Mouse (Mus musculus) left cerebral cortex, adult 8-10 months (tissue): ENCODE measurements around the gene Map4k4. TPM values are rescaled to one million over a fixed set of nuclear protein-coding genes. Genes with fewer than 3 reads are reported as not detected.

Source experiments
- DNase-seq, 2 experiments: peaks; one replicate each; pipeline ENCODE4 v3.0.0; 2022; ENCODE audit warnings: low spot score in 2 of 2
- total RNA-seq, 4 experiments: library from RNA; stranded (reverse); gene quantifications; 2 replicates each; pipeline ENCODE4 v1.2.4; 2022

Gene Map4k4
- total RNA-seq, 4 experiments from 2014 or later = 101 to 109 (median 108) TPM

GRCm38 (mm10) chr1:40033315-40033714 is 132.6 kb downstream of the Map4k4 start:
- no peak for DNase-seq

GRCm38 (mm10) chr1:40033743-40034420 is 133.2 kb downstream of the Map4k4 start:
- no peak for DNase-seq

DNA sequence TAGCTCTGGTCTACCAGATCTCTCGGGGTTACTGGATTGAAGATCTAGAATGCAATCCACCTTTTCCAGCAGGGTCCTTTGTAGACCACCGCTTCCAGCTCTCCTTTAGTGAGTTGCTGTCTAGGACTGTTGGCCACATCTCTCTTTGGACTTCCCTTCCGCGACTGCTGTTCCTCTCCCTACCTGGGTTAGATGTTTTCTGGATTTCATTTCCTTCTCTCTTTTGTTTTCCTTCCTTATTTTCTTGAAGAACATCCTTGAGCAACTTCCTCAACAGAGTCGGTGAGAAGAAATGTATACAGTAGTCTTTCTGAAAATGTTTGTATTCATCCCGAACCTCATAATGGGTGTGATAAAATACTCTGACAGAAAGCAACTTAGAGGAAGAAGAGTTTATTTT is 137.1 kb downstream of the Map4k4 start:
- DNase-seq = no peak

GRCm38 (mm10) chr1:40045686-40046085 is 145.0 kb downstream of the Map4k4 start:
- DNase-seq = no peak

DNA sequence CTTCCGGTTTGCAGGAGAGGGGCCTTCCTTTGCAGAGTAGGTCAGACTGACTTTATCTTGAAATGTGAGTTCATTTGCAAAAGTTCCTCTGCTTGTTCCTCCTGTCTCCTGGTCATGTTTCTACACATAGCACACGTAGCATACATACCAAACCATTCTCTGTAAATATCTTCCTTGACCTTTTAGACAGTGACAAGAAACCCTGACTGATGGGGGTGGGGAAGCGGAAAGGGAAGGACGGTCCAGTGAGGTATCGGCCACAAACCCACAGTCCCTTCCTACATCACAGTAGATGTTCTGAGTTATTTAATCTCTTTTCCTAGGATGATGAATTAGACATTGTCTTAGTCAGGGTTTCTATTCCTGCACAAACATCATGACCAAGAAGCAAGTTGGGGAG is 145.9 kb downstream of the Map4k4 start:
- DNase-seq = no peak

GRCm38 (mm10) chr1:40051157-40051556 is 150.4 kb downstream of the Map4k4 start:
- DNase-seq = no peak

- DNase-seq = no peak
Observed at GRCm38 (mm10) chr1:40052156-40052555, 151.4 kb downstream of the Map4k4 start.

GRCm38 (mm10) chr1:40053071-40053470 is 152.4 kb downstream of the Map4k4 start:
- no peak for DNase-seq

DNA sequence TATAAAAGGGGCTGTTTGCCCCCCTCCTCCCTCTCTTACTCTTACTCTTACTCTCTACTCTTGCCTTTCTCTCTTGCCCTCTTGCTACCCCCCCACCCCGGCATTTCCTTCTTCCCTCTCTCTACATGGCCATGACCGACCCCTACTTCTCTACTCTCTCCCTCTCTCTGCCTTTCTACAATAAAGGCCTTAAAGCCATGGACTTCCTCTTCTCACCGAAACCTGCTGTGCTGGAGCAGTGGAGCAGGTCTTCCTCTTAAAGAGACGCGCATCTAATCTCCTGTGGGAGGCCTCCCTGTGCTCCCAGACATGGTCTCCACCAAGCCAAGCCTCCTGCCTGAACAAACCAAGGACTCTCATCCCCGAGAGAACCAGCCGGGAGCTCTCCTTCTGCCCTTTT is 154.3 kb downstream of the Map4k4 start:
- DNase-seq = no peak

- no peak for DNase-seq
Observed at GRCm38 (mm10) chr1:40055963-40056362, 155.2 kb downstream of the Map4k4 start.

- no peak for DNase-seq
Observed at GRCm38 (mm10) chr1:40057351-40057750, 156.6 kb downstream of the Map4k4 start.

DNA sequence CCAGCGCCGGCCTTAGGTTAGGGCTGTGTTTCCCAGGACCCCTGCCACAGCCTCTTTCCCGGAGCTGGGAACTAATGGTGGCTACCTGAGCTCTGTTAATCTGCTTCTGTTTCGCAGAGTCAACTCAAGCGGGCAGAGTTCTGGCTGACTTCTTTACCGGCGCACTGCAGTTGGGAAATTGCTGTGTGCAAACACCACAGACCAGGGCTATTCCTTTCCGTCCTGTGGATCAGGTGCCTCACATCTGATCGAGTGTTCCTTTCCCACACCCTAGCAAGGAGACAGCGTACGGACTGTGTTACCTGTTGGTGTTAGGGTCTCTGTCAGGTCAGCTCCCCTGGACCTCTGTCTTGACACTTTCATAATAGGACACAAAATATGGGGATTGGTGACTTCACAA is 157.3 kb downstream of the Map4k4 start:
- DNase-seq = no peak

DNA sequence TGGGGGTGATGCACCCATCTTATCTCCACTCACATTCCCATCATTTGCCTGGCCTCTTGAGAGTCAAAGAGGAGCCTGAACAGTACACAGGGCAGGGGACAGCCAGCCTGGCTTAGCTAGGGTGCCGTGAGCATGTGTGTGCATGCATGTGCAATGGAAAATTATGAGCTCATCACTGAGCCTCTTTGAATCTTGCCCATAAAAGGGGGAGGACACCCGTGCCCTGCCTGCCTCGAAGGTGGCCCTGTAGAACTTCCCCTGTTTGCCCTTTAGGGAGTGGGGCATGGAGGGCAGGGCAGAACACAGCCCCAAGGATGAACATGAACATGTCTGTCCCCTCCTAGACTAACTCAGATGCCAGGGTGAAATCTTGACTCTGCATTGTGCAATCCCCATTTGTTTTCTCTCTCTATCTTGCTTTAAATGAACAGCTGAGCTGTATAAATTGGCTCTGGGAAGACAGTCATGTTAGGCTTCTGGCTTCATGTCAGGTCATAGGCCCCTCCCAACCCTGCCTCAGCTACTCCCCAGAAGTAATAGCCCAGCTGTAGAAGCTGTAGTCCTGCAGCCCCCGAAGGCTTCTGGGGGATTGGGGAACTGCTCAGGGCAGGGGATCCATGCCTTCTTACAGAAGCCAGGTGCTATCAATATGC is 158.5 kb downstream of the Map4k4 start:
- DNase-seq = no peak

GRCm38 (mm10) chr1:40061359-40061758 is 160.6 kb downstream of the Map4k4 start:
- DNase-seq = no peak

GRCm38 (mm10) chr1:40063409-40063808 is 162.7 kb downstream of the Map4k4 start:
- DNase-seq = no peak

DNA sequence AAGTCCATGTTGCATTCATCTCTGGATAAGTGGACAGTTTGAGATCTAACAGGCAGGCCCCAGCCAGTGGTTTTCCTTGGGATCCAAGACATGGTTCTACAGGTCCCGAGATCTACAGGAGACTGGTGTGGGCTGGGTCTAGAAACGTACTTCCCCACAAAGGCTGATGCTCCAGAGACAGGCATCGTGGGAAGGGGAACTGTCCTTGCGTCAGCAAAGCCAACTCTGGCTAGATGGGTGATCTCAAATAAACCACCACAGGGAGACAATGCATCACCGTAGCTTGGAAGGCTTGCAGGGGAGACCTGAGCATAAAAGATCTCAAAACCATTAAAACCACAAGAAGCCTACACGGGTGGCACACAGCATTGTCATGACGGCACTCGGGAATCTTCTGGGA is 163.8 kb downstream of the Map4k4 start:
- DNase-seq = no peak

GRCm38 (mm10) chr1:40072558-40072957 is 171.8 kb downstream of the Map4k4 start:
- DNase-seq = no peak

DNA sequence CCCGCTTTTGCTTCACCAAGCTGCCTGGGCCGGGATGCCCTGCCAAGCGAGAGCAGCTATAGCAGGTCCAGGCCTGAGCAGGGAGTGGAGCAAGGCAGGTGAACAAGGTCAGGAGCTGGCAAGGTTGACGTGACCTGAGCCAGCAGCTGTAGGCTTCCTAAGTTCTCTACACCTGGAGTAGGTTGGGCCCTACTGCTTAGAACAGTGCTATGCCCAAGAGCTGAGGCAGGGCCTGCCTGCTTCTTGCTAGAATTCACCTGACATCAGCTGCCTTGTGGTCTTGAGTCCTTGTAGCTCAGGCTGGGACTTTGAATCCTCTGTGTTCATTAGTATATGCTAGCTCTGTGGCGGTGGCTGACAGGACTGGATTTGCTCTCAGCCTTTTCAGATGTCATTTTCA is 173.1 kb downstream of the Map4k4 start, which contains the start of gene Il1r2:
Gene Il1r2 (plus strand): TSS at position 301 of the 400 bp plus-strand sequence.
- no peak for DNase-seq

Other genes starting within 250 kb of the Map4k4 start
- 10 to 100 TPM; 74.3 to 92.0 (median 82.8) TPM for gene Creg2, start 249.4 kb upstream of the Map4k4 start, total RNA-seq
- gene Rfx8, start 179.9 kb upstream of the Map4k4 start, total RNA-seq = under 1 TPM in 2 of 4 experiments, not detected in 2; 0.17 to 0.32 TPM
- not detected for gene Gm3646, start 95.6 kb upstream of the Map4k4 start, total RNA-seq
- under 1 TPM in 3 of 4 experiments, not detected in 1; 0.35 to 0.46 (median 0.36) TPM for gene Il1r2, start 173.2 kb downstream of the Map4k4 start, total RNA-seq